Mouse (Mus musculus): ENCODE results near the gene Cmah.

Cmah gene

DNA sequence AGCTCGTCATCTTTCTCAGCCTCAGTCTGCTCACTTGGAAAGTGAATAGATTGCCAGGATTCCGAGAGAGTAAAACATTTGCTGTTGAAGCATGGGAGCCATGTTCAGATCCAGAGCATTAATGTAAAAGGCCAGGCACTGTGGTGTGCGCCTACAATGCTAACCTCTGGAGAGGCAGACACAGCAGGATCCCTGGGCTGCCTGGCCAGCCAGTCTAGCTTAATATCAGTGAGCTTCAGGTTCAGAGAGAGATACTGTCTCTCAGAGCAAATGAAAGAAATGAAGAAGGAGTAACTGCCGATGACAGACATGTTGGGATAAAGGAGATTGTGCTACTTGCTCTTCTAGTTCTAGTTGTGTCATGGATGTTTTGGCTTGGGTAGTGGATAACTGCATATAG lies 91.6 kb downstream of the Cmah start:
- DNase-seq = no peak

DNA sequence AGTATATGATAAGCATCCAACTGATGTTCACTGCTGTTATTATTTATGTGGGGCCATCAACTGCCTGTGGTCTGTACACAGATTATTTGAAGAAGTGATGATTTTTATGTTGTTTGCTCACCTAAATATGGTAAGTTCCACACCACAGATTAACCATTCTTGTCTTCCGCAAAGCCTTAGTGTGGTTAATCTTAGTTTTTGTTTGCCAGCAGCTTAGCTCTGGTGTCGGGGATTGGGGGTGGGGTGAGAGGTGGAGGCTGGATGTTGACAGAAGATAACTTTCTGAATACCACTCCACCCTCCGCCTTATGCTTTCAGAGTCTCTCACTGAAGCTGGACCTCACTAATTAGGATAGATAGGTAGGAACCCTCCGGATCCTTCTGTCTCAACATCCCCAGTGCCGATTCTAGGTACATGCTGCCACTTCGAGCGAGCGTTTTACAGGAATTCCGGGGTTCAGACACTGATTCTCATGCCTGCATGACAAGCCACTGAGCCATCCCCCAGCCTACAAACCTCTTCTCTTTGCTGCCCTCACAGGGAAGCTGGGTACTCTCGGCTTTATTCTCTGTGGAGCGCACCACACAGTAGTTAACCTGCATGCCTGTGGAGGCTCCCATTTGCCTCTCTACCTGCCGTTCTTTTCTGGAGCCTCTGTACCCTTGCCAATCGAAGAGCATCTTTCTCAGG lies 92.5 kb downstream of the Cmah start:
- peak; percentile 52 for DNase-seq

DNA sequence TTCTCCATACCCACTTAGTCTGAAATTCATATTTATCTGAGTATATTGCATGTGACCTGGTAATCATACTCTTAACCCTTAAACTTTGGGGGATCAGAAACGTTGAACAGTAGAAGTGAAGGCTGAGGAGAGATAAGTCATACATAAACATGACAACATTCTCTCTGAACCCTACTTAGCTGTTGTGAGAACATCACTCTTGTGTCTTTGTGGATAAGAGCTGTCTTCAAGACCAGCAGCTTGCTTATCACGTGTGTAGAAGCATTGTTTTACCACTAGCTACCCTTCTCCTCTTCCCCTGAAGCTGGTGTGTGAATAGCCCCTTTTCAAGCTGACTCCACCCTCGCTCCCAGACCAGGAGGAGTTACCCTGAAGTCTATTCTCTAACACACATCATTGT lies 94.8 kb downstream of the Cmah start:
- no peak for DNase-seq

DNA sequence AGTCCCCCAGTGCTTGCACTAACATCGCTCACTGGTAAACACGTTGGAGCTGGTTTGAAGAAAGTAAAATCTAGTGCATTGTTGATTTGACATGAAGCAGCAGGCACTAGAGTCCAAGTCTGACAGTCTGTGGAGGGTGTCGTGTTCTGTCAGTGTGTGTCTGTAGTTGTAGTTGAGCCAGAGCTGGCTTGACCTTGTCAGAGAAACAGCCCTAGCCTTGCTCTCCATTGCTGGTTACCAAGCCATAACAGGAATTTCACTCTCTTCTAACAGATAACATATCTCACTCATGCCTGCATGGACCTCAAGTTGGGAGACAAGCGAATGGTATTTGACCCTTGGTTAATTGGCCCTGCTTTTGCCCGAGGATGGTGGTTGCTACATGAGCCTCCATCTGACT lies 103.0 kb downstream of the Cmah start:
- no peak for DNase-seq

DNA sequence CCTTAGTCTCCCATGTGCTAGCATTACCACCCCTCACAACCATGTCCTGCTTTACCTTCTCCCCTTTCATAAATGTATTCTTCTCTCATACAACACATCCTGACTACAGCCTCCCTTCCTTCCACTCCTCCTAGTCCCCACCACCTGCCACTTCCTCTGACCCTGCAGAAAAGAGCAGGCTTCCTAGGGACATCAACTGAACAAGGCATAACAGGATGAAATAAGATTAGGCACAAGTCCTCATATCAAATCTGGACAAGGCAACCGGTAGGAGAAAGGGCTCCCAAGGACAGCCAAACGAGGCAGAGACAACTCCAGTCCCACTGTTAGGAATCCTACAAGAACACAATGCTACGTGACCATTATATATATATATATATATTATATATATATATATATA lies 104.4 kb downstream of the Cmah start:
- no peak for DNase-seq

DNA sequence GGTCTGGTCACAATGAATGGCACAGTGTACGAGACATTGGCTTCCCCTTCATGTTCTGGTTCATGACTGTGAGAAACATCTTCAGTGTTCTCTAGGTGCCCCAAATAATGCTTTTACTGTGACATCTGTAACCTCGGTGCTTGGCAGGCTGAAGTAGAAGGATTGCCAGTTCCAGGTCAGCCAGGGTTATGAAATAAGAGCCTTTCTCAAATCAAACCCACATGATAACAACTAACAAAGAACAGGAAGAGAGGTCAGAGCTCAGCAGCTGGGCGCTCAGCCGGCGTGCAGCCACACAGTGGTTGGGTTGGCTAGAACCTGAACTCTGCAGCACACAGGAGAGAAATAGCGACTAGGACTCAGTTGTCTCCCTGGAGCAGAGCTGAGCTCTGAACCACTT lies 115.1 kb downstream of the Cmah start:
- DNase-seq = no peak

DNA sequence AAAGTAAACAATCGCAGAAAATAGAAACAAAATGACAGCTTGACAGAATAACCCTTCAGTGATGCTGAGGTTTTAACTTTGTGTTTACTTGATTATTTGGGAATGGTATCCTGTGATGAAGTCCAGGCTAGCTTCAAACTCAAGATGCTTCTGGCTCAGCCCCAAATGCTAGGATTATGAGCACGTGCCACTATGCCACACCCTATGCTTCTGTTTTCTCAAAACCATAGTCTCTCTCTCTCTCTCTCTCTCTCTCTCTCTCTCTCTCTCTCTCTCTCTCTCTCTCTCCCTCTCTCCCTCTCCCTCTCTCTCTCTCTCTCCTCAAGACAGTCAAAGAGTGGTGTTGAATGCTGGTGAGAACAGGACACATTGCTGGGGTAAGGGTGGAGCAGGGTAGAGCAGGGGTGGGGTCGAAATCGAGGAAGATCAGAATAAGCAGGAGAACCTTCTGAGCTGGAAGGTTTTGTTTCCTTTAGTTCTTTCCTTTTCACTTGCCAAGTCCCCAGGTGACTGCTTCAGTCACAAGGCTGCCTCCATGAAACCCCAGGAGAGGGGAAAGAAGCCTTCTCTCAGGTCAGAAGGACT lies 116.7 kb downstream of the Cmah start:
- no peak for DNase-seq

DNA sequence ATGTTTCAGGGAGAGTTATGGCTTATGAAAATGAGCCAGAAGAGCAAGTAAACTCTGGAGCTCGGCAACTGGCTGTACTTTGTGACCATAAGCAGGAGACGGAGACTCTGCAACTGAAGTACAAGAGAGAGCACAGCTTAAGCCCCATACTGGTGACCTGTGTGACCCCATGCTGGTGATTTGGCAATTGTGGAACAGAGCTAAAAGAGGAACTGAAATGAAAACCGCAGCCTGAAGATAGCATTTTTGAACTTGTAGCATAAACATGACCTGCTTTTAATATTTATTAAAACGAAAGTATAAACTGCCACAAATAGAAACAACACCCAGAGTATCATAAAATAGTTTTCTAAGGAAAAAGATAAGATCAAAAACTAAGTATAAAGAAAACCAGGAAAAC lies 117.5 kb downstream of the Cmah start:
- DNase-seq = no peak

DNA sequence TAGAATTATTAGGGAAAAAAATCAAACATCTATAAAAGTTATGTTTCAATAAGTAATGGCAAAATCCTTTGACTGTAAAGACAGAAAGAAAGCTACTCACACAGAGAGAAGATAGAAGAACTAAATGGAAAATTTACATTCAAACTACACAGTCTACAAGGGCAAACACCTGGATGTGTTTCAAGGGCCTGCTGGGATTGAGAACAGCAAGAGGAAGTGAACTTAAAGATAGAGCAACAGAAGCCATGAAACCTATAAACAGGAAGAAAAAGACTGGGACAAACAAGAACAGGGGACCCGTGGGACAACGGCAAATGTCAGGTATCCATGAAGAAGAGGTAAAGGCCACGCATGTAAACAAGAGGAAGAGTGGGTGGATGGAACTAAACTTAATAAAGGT lies 118.0 kb downstream of the Cmah start:
- DNase-seq = no peak

DNA sequence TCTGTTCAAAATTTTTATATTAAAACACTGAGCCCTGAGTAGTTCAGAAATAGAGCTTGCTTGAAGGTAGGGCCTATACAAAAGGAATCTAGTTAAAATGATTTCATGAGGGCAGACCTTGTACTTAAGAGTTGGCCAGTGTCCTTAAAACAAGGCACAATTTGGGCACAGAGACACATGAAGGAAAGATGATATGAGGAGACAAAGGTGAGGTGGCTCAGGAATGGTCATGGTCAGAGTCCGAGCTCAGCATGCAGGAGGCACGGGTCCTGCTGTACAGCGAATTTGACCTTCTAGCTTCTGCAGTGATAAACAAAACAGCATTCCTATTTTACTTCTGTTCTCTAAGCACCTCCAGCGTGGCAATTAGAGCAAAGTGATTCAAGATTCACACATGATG lies 118.9 kb downstream of the Cmah start:
- no peak for DNase-seq

DNA sequence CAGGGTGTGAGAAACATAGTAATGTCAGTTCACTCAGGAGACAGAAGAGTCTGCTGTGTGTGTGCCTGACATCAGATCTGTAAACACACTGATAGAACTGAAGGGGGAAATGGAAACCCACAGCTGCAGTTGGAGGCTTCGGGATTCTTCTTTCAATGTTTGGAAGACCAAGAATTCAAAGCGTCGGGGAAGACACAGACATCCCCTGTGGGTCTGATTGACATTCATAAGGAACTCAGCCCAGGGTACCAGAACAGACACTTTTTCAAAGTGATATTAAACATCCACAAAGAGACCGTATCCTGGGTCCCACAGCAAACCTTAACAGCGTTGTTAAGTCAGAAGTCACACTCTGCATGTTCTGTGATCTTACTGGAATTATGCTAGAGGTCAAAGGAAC lies 119.8 kb downstream of the Cmah start:
- DNase-seq = no peak

DNA sequence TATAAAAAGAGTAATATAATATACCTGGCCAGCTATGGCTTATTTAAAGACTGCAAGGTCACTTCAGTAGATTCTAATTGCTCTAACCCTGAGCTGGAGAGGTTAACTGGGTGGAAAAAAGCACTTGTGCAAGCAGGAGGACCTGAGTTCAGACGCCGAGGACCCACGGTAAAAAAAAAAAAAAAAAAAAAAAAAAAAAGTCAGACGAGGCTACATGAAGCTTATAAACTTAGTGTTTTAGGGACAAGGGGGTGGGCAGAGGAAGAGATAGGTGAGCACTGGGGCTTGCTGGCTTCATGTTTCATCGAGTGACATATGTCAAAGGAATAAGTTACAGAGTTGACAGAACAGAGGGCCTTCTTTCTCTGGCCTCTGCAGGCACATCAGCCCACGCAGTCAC lies 121.4 kb downstream of the Cmah start:
- DNase-seq = no peak

DNA sequence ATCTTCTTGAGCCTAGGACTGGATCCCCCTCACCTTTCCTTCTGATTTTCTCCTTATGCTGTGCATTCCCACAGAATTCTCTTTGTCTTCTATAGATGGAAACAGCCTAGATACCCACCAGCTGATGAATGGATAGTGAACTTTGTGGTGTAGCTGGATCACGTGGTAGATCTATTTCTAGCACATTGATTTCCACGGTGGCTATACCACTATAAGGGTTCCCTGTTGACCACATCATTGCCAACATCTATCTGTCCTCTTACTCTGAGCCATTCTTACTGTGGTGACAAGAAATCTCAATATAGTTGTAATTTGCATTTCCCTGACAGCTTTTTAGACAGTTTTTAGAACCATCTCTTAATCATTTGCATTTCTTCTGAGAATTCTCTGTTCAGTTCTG lies 124.3 kb downstream of the Cmah start:
- no peak for DNase-seq

DNA sequence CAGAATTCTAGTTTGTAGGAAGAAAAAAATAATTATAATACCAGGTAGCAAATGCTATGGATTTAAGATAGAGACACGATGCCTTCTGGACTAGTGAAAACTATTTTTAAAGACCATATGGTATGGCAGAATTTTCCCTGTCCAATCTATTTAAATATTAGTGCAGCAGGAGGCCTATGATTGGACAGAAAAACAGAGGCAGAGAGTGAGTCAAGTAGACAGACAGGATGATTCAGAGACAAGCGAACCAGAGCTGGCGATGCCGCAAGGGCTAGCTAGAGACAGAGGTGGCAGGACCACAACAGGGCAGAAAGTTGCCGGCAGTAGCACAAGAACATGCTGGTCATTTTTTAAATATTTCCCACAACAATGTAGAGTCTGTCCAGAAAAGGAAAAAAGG lies 126.5 kb downstream of the Cmah start:
- DNase-seq = no peak

DNA sequence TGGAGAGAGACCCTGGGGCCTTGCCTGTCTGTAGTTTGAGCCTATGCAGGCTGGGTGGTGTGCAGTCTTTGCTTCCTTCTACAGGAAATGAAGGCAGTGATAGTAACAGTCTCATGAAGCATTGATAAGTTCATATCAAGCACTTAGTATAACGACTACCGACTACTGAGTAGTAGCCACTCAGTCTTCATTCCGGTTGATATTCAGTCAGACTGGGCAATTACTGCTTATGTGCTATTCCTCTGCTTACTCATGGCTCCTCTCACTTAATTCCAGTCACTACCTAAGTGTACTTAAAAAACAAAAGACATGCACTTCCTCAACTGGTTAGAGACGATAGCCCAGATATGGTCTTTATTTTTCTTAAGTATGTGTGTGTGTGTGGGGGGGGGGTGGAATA lies 129.2 kb downstream of the Cmah start:
- no peak for DNase-seq

DNA sequence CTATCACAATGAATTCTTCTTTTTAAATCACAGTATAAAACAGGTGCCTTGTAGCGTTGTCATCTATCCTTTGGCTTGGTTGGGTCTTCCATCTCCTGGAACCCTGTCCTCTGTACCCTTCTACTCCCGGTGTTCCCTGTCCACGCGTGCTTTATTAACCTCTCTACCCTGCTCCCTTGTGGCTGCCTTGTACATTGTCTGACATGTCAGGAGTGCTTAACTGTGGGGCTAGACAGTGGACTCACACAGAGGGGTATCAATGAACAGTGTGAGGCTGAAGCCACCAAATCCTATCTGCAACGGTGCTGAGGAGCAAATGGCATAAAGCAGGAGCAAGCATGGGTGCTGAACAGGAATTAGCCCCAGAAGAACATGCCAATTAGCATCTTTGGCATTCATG lies 133.3 kb downstream of the Cmah start:
- DNase-seq = no peak

DNA sequence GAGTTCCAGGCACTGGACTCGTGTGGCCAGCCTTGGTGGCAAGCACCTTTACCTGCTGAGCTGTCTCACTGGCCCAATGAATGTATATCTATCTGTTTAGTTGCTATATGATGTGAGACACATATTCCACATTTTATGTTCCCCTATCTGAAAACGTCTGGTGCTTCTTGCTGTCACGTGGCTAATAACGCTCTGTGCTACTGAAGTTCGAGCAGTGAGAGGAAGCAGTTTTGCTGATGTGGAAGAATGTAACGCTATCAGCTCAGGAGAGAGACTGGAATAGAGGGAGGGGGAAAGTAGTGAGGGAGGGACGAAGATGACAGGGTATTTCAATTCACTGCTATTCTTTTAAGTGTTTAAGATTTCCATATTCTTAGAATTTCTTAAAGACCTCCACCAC lies 136.6 kb downstream of the Cmah start:
- DNase-seq = no peak

DNA sequence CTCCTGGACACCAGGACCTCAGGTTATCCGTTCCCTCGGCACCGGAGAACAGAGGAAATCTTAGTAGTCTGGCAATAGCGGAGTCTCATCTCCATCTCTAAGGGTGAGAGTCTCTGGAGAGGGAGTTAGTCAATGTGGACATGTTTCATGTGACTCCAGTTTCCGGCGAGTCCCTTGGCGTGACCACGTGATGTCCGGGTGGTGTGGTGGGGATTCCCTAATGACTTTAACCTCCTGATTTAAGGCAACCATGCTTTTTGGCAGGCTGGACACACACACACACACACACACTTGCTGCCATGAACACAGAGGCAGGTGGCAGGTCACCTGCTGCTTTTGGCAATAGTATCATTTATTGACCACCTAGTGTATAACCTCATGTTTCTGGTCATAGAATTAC lies 138.8 kb downstream of the Cmah start:
- no peak for DNase-seq

DNA sequence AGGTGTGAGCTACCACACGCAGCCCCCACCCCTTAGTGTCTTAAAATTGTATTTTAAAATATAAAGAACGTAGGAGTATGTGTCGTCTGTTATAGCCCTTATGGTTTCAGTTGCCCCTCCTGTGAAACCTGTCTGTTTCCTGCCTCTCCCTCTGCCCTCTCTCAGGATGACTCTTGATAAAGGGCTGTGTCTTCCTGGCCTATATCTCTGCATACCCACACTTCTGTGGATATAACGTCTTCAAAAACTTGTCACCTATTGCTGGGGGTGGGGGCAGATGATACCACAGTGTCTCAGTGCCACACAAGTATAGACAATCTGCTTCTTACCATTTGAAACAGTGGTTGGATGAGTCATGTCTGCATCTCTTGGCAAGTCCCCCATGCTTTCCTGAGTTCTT lies 140.6 kb downstream of the Cmah start:
- DNase-seq = no peak

DNA sequence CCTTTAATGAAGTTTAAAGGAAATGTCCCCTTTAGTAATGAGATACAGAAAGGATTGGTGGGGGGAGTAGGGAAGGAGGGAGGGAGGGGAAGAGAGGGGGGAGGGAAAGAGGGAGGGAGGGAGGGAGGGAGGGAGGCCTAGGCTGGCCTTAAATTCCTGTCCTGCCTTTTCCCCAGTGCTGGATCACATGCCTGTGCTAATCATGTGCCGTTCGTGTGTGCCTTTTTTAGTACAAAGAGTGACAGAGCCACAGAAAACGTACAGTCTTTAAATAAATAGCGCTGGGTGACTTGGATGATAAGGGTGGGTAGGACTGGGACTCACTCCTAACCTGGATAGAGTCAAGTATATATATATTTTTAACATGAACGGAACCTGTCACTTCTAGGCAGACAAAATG lies 150.4 kb downstream of the Cmah start:
- no peak for DNase-seq

DNA sequence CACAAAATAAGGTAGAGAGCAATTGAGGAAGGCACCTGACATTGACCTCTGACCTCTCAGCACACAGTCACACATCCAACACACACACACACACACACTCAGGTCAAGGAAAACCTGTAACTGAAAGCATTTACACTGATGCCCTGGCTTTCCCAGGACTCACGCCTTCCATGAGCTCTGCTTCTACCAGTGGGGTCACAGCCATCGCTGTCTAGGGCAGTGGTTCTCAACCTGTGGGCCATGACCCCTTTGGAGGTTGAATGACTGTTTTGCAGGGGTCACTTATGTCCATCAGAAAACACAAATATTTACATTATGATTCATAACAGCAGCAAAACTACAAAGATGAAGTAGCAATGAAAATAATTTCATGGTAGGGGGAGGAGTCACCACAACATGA lies 152.3 kb downstream of the Cmah start:
- DNase-seq = no peak

DNA sequence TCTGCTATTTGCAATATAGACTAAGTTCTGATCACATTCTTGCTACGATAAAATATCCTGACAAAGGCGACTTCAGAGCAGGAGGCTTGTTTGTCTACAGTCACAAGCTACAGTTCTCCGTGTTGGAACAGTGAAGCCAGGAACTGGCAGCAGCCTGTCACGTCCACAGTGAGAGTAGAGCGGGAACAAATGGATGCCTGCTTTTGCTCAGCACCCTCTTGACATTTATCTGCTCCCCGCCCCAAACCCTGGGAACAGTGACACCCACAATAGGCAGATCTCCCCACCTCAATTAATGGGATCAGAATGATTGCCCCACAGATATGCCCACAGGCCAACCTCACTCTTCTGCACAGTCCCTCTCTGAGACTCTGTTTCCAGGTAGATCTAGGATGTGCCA lies 153.6 kb downstream of the Cmah start:
- no peak for DNase-seq

DNA sequence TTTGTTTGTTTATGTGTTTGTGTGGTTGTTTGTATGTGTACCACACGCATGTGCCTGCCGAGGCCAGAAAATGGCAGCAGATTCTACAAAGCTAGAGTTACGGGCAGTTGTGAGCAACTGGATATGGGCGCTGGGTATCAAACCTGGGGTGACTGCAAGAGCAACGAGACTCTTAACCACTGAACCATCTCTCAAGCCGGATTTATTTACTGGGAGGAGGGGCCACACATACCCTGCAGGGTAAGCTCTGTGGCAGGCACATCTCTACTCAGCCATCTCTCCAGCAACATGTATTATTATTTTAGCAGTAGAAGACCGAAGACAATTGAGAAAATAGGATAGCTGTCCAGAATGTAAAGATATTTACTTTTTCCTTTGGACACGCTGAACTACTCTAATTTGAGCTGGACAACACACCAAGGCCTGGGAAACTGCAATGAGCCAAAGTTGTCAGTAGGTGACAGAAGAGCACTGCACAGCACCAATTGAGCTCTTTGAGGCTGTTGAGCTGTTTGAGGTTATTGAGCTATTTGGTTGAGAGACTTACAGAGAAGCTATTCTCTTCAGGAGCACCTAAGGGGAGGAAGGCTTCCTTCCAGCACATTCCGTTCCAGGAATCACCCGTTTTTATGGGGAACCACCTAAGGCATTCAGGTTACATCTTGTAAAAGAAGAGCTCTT lies 154.6 kb downstream of the Cmah start:
- DNase-seq = peak; percentile 60

DNA sequence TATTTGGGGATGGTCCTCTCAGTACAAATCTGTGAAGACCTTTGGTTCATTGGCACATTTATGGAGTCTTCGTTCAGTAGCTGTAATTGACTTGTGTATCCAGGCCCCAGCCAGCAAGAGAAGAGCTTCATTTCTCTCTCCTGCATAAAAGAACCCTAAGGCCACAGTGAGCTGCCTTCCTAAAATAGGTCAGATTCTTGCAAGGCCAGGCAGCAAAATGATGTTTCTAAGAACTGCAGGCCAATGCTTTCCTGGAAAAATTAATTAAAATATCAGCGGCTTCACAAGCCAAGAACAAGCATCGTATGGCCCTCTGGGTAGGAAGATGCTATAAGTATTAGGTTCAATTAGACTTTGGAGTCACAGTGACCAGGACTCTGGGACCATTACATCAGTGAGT lies 156.5 kb downstream of the Cmah start:
- DNase-seq = no peak

DNA sequence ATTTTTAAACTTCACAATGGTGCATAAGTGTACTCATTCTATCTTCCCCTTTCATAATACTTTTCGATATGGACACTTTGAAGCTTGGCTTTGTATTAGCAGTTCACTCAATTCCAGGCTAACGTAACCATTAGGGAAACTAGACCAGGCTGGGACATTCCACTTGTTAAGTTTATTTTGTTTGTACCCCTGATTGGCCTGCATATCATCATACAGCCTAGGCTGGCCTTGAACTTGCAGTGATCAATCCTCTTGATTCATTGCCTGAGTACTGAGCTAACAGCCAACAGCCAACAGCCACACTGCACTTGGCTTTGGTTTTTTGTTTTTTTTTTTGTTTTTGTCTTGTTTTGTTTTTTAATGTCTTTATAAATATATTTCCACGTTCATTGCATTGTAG lies 157.6 kb downstream of the Cmah start:
- no peak for DNase-seq

All from thymus, postnatal 14 days (tissue).